Mouse (Mus musculus) testis, adult 10 weeks (tissue): ENCODE measurements around the gene Adam22. TPM values are rescaled to one million over a fixed set of nuclear protein-coding genes. Genes with fewer than 3 reads are reported as not detected.

Experiments
- polyA plus RNA-seq: library from polyadenylated mRNA; stranded (reverse); fragments of 350-450 nt; fragmentation: Illumina TruSeq; extraction: RNeasy Lipid Tissue Mini Kit (QIAGEN cat#74804); gene quantifications from one replicate; pipeline ENCODE4 v1.2.3, GENCODE M21; 2014; ENCODE audit warnings: low read depth, low replicate concordance

Gene Adam22
- 12.9 TPM for polyA plus RNA-seq

GRCm38 (mm10) chr5:8367614-8368327 lies at the start of gene Adam22:
Gene Adam22 (minus strand): TSS chr5:8368160.

GRCm38 (mm10) chr5:8045855-8046254 lies 322.1 kb downstream of the Adam22 start, which contains the start of gene Sri:
Gene Sri (plus strand): TSS chr5:8046078.

Other genes with a start within 250 kb of the Adam22 start
- 128 TPM for gene Dbf4, start 54.6 kb upstream of the Adam22 start, polyA plus RNA-seq
- gene Slc25a40, start 54.7 kb upstream of the Adam22 start, polyA plus RNA-seq, result 19.8 TPM